Mouse (Mus musculus) embryonic facial prominence, embryonic 13.5 days (tissue): ENCODE measurements around the gene Mmp11. TPM values are rescaled to one million over a fixed set of nuclear protein-coding genes. Genes with fewer than 3 reads are reported as not detected.
"Not testable (repeated sequence)": the region's sequence is repeated elsewhere in the genome, so short reads cannot be mapped to it uniquely, and the experiment has no call there.

Experiments used
- ATAC-seq: fragments of 200-750 bp; cut with Nextera tagmentation; 2 replicates; pipeline ENCODE4 v1.8.0; 2017; ENCODE audit warnings: low read depth; ENCODE audit not compliant: insufficient number of reproducible peaks, insufficient read depth, low FRiP score, low TSS enrichment
- H3K27ac ChIP-seq: fragments of 300-500 bp; sonication (generic); 2 replicates; pipeline ENCODE4 v1.5.1; 2015; ENCODE audit warnings: moderate library complexity, mild to moderate bottlenecking, inconsistent platforms
- H3K27me3 ChIP-seq: fragments of 300-500 bp; sonication (generic); 2 replicates; pipeline ENCODE4 v1.6.1; 2015; ENCODE audit warnings: mild to moderate bottlenecking, inconsistent platforms
- H3K36me3 ChIP-seq: fragments of 300-500 bp; sonication (generic); 2 replicates; pipeline ENCODE4 v1.6.1; 2015; ENCODE audit warnings: mild to moderate bottlenecking, inconsistent platforms
- H3K4me1 ChIP-seq: fragments of 300-500 bp; sonication (generic); 2 replicates; pipeline ENCODE4 v1.6.1; 2015; ENCODE audit warnings: inconsistent platforms
- H3K4me2 ChIP-seq: fragments of 300-500 bp; sonication (generic); 2 replicates; pipeline ENCODE4 v1.6.1; 2015; ENCODE audit warnings: moderate library complexity, mild to moderate bottlenecking, inconsistent platforms
- H3K4me3 ChIP-seq: fragments of 300-500 bp; sonication (generic); 2 replicates; pipeline ENCODE4 v1.5.1; 2015; ENCODE audit warnings: mild to moderate bottlenecking, inconsistent platforms
- H3K9ac ChIP-seq: fragments of 300-500 bp; sonication (generic); 2 replicates; pipeline ENCODE4 v1.6.1; 2015; ENCODE audit warnings: mild to moderate bottlenecking, inconsistent platforms
- H3K9me3 ChIP-seq: fragments of 300-500 bp; sonication (generic); 2 replicates; pipeline ENCODE4 v1.6.1; 2016; ENCODE audit warnings: inconsistent platforms
- WGBS: fragments of 180-500 bp; shearing (Covaris S2); methylation state at CpG from one replicate; pipeline ENCODE4 v1.1.7; 2015; ENCODE audit warnings: mixed read lengths; 5-methylcytosine and 5-hydroxymethylcytosine counted together
- polyA plus RNA-seq: library from polyadenylated mRNA; unstranded; fragments of >200 nt; fragmentation: Nextera tagmentation; extraction: Ambion mirVana; gene quantifications from 2 replicates; pipeline ENCODE4 v1.2.1, GENCODE M21; 2015

Mmp11 gene
- polyA plus RNA-seq, 1 experiment from 2014 or later, result 123 TPM

- no peaks in the 10 kb centered on the region for H3K27me3 ChIP-seq
- no peak for ATAC-seq
- H3K36me3 ChIP-seq, result peaks cover 6% of the 10 kb centered on the region
- no peak overlapping the region for H3K27ac ChIP-seq
- H3K9ac ChIP-seq, result no peak overlapping the region
- no peak overlapping the region for H3K4me2 ChIP-seq
- peaks cover 24% of the 10 kb centered on the region for H3K4me1 ChIP-seq
- WGBS, result 43% methylated on average over 8 of the region's 8 CpGs
- no peak overlapping the region for H3K4me3 ChIP-seq
- H3K9me3 ChIP-seq, result no peaks in the 10 kb centered on the region
These were observed 46.7 kb downstream of the Mmp11 start for GRCm38 (mm10) chr10:75889406-75890153.

- H3K9ac ChIP-seq, H3K36me3 ChIP-seq, ATAC-seq, H3K9me3 ChIP-seq, H3K4me3 ChIP-seq, H3K27ac ChIP-seq, H3K27me3 ChIP-seq, H3K4me2 ChIP-seq: not testable (repeated sequence)
- 62% methylated on average over 5 of the region's 5 CpGs for WGBS
- H3K4me1 ChIP-seq, result peaks cover 21% of the 10 kb centered on the region
These were observed 48.8 kb downstream of the Mmp11 start for GRCm38 (mm10) chr10:75887504-75887903.

- Histone ChIP-seq H3K4me2 (no peak overlapping the region), H3K27me3 (no peaks in the 10 kb centered on the region), H3K4me1 (peaks cover 32% of the 10 kb centered on the region), H3K27ac (no peak overlapping the region), H3K9ac (no peak overlapping the region), H3K4me3 (no peak overlapping the region), H3K9me3 (no peaks in the 10 kb centered on the region), H3K36me3 (no peaks in the 10 kb centered on the region)
- ATAC-seq, result no peak
- WGBS, result 91% methylated on average over 8 of the region's 8 CpGs
These were observed 51.6 kb downstream of the Mmp11 start for GRCm38 (mm10) chr10:75884742-75885141.

DNA sequence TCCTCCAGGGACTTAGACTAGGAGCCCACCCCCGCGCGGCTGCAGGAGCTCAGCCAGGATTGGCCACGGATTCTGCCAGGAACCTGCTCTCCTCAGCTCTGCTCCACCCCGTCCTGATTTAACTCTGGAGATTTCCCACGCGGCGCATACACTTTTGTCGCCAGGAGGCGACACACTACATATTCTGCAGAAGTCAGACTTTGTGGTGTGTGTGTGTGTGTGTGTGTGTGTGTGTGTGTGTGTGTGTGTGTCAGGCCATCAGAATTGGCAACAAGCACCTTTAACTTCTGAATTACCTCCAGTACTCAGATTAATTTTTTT is 53.1 kb downstream of the Mmp11 start:
- peak overlapping the region; percentile 47 for H3K4me2 ChIP-seq
- H3K27me3 ChIP-seq, result no peaks in the 10 kb centered on the region
- peak overlapping the region; percentile 3; the same call in 1 of the 2 replicates for H3K4me3 ChIP-seq
- ATAC-seq, result peak; percentile 52; the same call in 1 of the 2 replicates
- peaks cover 26% of the 10 kb centered on the region for H3K4me1 ChIP-seq
- WGBS, result under 1% methylated on average over 10 of the region's 10 CpGs
- H3K9ac ChIP-seq, result no peak overlapping the region
- H3K9me3 ChIP-seq, result no peaks in the 10 kb centered on the region
- peak overlapping the region; percentile 55 for H3K27ac ChIP-seq
- no peaks in the 10 kb centered on the region for H3K36me3 ChIP-seq

DNA sequence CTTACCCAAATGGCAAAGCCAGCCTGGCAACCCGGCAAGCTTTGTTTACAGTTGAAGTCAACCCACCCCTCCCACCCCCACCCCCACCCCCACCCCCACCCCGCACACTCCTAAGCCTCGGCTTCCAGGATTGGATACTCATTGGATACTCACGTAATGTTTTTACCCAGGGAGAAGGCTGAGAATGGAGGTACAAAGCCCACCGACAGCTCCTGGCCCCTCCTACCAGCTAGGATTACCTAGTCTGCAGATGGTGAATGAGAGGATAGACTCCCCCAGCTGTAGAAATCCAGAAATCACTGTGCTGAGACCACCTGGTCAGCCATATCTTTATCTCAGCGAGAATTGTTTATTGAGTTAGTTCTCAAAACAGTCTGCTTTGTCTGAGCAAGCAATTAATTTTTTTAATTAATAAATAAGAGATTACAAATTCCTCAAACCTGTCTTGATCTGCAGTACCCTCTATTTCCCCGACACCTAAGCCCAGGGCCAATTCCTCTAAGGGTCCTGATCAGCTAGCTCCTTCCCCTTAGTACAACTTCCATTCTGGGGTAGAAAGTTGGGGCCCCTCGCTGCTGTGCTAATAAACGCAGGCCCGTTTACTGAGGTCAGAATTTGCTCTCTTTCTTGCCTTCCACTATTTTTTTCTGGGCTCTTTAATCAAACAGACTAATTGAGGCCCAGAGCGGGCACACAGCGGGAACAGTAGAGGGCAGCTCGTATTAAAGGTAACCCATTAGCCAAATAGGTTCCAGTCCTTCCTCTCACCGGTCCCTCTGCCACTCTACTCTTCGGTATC is 53.7 kb downstream of the Mmp11 start:
- peak overlapping the region; percentile 83 for H3K27ac ChIP-seq
- no peak overlapping the region for H3K9ac ChIP-seq
- 5% methylated on average over 15 of the region's 15 CpGs for WGBS
- H3K36me3 ChIP-seq, result no peaks in the 10 kb centered on the region
- H3K9me3 ChIP-seq, result no peaks in the 10 kb centered on the region
- ATAC-seq, result no peak
- no peaks in the 10 kb centered on the region for H3K27me3 ChIP-seq
- H3K4me1 ChIP-seq, result peaks cover 26% of the 10 kb centered on the region
- peak overlapping the region; percentile 3; the same call in 1 of the 2 replicates for H3K4me3 ChIP-seq
- H3K4me2 ChIP-seq, result peak overlapping the region; percentile 47

- H3K27ac ChIP-seq, result peak overlapping the region; percentile 83
- no peaks in the 10 kb centered on the region for H3K27me3 ChIP-seq
- 0 out of 2 replicates have a peak, but pooled peaks have one; percentile 27 for ATAC-seq
- H3K9ac ChIP-seq, result 0 out of 2 replicates have a peak overlapping the region, but pooled peaks have one; percentile 16
- WGBS, result 15% methylated on average over 20 of the region's 20 CpGs
- H3K36me3 ChIP-seq, result no peaks in the 10 kb centered on the region
- no peak overlapping the region for H3K4me3 ChIP-seq
- H3K4me1 ChIP-seq, result peaks cover 23% of the 10 kb centered on the region
- H3K4me2 ChIP-seq, result peak overlapping the region; percentile 47
- no peaks in the 10 kb centered on the region for H3K9me3 ChIP-seq
These were observed 54.5 kb downstream of the Mmp11 start for GRCm38 (mm10) chr10:75881578-75882432.

GRCm38 (mm10) chr10:75880771-75881577 is 55.3 kb downstream of the Mmp11 start:
- H3K4me3 ChIP-seq, result no peak overlapping the region
- 29% methylated on average over 6 of the region's 6 CpGs for WGBS
- H3K9me3 ChIP-seq, result no peaks in the 10 kb centered on the region
- no peak overlapping the region for H3K4me2 ChIP-seq
- H3K27me3 ChIP-seq, result no peaks in the 10 kb centered on the region
- H3K27ac ChIP-seq, result peak overlapping the region; percentile 83
- H3K4me1 ChIP-seq, result peaks cover 19% of the 10 kb centered on the region
- H3K36me3 ChIP-seq, result no peaks in the 10 kb centered on the region
- 0 out of 2 replicates have a peak overlapping the region, but pooled peaks have one; percentile 16 for H3K9ac ChIP-seq
- 0 out of 2 replicates have a peak, but pooled peaks have one; percentile 15 for ATAC-seq

DNA sequence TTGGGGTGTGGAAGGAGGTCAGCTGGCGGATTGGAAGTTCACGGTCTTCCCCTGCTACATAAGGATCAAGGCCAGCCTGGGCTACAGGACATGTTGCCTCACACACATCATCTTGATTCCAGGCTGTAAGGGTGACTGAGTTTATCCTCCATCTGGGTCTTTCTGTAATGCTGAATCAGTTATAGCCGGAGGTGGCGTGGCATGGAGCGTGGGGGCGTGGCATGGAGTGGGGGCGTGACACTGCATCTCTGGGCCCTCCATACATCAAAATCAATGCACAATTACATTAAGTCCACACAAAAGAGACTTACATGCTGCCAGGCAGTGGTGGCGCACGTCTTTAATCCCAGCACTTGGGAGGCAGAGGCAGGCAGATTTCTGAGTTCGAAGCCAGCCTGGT is 55.9 kb downstream of the Mmp11 start:
- Histone ChIP-seq H3K4me1 (peaks cover 19% of the 10 kb centered on the region), H3K9me3 (no peaks in the 10 kb centered on the region), H3K27me3 (no peaks in the 10 kb centered on the region), H3K9ac (no peak overlapping the region), H3K4me3 (no peak overlapping the region), H3K27ac (peak overlapping the region; percentile 83; the same call in 1 of the 2 replicates), H3K4me2 (no peak overlapping the region), H3K36me3 (no peaks in the 10 kb centered on the region)
- ATAC-seq, result no peak
- 93% methylated on average over 10 of the region's 10 CpGs for WGBS

DNA sequence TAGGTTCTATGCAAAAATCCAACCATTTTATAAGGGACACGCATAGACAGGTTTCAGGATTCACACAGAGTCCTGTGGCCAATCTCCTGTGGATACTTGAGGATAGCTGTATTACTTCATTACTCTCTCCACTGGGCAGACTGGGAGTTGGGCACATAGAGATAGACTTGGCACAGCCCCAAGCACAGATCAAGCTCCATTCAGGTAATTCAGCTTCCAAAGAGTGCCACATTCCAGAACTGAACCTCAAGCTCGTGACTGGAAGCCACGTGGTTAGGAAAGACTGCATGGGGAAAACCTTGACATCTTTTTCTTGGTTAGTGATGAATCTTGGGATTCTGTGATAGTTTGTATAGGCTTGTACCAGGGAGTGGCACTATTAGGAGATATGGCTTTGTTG is 57.5 kb downstream of the Mmp11 start:
- no peaks in the 10 kb centered on the region for H3K9me3 ChIP-seq
- no peak overlapping the region for H3K4me2 ChIP-seq
- peaks cover 22% of the 10 kb centered on the region for H3K4me1 ChIP-seq
- no peak overlapping the region for H3K9ac ChIP-seq
- WGBS, result 77% methylated on average over 3 of the region's 3 CpGs
- H3K4me3 ChIP-seq, result no peak overlapping the region
- H3K36me3 ChIP-seq, result no peaks in the 10 kb centered on the region
- ATAC-seq, result no peak
- H3K27ac ChIP-seq, result no peak overlapping the region
- H3K27me3 ChIP-seq, result no peaks in the 10 kb centered on the region

GRCm38 (mm10) chr10:75873543-75874170 is 62.6 kb downstream of the Mmp11 start:
- peaks cover 12% of the 10 kb centered on the region for H3K4me1 ChIP-seq
- H3K27ac ChIP-seq, result peak overlapping the region; percentile 71; the same call in 1 of the 2 replicates
- H3K36me3 ChIP-seq, result no peaks in the 10 kb centered on the region
- peak overlapping the region; percentile 59 for H3K9ac ChIP-seq
- no peaks in the 10 kb centered on the region for H3K9me3 ChIP-seq
- H3K4me2 ChIP-seq, result peak overlapping the region; percentile 67
- peak overlapping the region; percentile 36 for H3K4me3 ChIP-seq
- WGBS, result 26% methylated on average over 10 of the region's 10 CpGs
- ATAC-seq, result no peak
- no peaks in the 10 kb centered on the region for H3K27me3 ChIP-seq
